Mouse (Mus musculus) v-Abl transformed pro-B cells (cell line): ENCODE measurements around the gene Fam13a.

ENCODE experiments used
- in situ Hi-C, 2 experiments: fragments of 400-800 bp; cut with MboI; formaldehyde crosslinking; loops; one replicate each; pipeline ENCODE4 v1.15.1; 2025; ENCODE audit not compliant: unreplicated experiment in 2 of 2

Fam13a gene

GRCm38 (mm10) chr6:59024164-59024724, at the start of gene Fam13a:
Gene Fam13a, minus strand, starts transcription at chr6:59024549.
- in situ Hi-C loops: loop anchor here (5.0 to 25.0 kb wide), 4 partner anchors 153 to 1487 kb away; partner anchors contain the start of gene Ppm1k (in 1 of the 2)

DNA sequence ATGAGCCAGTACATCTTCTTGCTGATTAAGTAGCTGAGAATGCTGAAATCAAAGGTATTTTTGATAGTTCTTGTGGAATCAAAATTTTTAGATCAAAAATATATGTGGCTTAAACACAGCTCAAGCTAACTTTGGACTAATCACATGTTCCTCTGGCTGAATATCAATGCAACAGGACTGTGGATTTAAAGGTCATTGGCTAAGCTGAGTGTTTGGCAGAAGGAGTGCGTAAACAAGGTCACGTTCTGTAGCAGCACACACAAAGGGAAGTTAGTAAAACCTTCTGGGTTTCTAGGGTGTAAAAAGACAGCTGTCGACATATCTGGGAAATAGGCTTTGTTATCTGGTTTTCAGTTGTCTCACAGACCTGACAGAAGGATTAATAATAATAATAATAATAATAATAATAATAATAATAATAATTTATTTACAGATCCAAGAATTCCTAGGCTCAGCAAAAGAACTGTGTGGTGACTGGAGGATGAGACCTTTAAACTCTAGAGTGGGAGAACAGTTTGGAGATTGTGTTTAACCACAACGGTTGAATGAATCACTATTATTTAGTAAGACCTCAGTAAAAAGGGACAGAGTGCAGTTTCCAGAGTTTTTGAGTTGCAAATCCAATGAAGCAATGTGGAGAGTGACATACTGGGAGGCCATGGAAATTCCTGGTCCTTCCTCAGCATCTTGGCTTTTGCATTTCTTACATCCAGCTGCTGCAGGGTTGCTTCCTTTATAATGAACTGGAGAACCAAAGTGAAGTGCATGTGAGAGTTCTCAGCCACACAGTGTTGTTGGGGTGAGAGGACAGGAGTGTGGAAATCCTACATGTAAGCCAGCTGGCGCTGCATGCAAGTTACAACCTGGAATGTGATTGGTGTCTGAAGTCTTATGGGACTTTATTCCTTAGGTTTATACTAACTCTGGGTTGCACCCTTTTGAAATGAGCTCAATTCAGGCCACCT, 48.0 kb upstream of the Fam13a start:
- in situ Hi-C loops: no loop called here

DNA sequence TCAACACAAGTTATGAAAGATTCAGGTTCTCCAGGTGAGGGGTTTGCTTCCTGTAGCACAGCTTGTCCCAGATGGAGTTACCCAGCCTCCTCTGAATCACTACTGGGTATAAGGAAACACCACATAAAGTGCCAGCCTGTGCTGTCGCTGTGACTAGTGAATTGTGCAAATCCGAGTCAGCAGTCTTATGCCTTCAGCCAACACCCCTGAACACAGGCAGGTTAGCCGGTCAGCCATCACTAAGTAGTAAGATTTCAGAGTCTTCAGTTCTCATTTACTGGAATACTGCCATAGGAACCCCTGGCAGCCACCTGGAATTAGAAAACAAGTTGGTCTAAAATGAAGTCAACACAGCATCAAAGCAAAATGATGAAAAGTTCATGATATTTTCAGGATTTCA, 47.3 kb upstream of the Fam13a start:
- in situ Hi-C loops: no loop called here

DNA sequence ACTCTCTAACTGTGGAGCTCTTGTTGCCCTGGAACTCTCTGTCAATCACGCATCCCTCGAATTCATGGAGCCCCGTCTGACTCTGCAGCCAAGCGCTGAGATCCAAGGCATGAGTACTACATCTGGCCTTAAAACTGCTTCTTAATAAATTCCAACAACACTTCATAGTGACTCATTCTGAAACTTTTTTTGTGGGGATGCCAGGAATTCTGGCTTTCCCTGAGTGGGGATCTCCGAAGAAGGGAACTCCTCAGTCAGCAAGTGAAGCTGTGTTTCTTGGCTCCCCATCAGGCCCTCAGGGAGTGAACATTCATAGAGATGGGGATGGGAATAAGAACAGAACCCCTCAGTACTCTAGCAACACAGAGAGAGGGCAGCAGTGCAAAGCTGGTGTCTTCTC, 43.8 kb upstream of the Fam13a start:
- in situ Hi-C loops: no loop called here

- in situ Hi-C loops: no loop called here
These were observed 40.1 kb upstream of the Fam13a start for GRCm38 (mm10) chr6:59064440-59064839.

- in situ Hi-C loops: no loop called here
These were observed 28.9 kb upstream of the Fam13a start for GRCm38 (mm10) chr6:59053232-59053631.

DNA sequence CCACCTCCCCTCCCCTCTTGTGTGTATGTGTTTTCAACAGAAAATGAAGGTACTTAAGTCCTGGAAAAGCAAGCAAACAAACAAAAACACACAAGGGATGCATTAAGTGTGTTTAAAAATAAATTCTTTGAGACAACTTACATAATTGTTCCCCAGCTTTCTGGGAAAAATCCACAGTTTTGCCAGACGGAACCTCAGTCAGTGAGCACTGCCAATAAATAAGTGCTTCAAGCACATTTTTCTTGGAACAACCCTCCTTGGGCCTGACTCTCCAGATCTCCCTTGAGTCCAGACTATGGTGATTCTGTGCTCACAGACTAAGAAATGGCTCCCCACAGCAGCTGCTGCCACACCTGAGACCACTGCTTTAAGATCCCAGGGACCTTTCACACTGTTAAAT, 15.4 kb upstream of the Fam13a start:
- in situ Hi-C loops: no loop called here

GRCm38 (mm10) chr6:59032748-59033147, 8.4 kb upstream of the Fam13a start:
- in situ Hi-C loops: no loop called here

- in situ Hi-C loops: no loop called here
These were observed 7.2 kb upstream of the Fam13a start for GRCm38 (mm10) chr6:59031539-59031938.

DNA sequence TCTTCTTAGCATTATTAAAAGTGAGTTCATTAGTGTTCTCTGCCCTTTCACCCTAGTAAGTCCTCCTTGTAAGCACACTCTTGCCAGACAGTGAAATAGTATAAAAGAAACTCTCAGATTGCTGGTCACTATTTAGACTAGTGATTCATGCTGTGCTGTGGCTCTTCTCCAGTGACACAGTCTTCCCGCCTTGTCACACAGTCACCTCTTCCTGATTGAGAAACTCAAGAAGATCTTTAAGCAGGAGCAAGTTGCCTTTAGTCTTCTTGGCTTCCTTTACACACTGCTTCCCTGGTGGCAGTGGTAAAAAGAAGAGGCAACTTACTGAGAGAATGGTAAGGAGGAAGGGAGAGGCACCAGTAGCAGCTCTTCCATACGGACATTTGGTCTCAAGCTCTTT, 6.3 kb upstream of the Fam13a start:
- in situ Hi-C loops: no loop called here

DNA sequence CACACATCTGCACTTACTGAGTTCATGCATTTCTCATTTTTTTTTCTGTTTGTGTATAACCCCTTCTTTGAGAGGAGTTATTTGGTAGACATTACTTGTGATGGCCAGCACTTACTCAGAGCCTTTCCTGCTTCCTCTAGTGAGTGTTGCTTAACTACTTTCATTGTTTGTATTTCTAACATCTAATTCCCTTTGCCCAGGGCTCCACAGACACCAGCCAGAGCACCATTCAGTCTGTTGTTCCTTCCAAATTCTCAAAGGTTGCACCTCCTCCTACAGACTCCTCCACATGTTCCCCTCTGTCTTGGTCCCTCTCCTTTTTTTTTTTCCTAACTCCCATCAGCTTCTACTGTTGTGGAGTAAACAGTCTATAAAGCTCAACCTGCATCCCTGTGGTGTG, 5.7 kb upstream of the Fam13a start:
- in situ Hi-C loops: no loop called here

DNA sequence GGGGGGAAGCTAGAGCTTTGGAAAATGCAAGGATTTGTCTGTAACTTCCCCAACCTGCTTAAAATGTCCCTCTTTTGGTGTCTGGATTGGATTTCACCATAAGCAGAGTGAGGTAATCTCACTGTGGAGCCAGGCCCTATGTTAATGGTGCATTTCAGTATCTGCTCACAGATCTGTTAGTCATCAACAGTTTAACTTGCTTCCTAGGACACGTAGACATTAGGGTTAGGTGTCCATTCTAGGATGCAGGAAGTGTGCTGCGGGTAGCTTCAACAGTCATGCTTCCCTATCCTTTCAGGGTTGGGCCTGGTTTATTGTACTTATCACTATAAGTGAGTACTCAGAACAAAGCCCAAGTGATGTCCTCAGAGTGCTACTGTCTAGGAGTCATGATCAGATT, 4.5 kb upstream of the Fam13a start:
- in situ Hi-C loops: no loop called here

GRCm38 (mm10) chr6:59024806-59025205, 457 bp upstream of the Fam13a start:
- in situ Hi-C loops: loop anchor here (5.0 to 25.0 kb wide), 4 partner anchors 152 to 1488 kb away; partner anchors contain the start of gene Ppm1k (in 1 of the 2)

- in situ Hi-C loops: loop anchor here (5.0 to 25.0 kb wide), 4 partner anchors 154 to 1486 kb away; partner anchors contain the start of gene Ppm1k (in 1 of the 2)
These were observed 740 bp downstream of the Fam13a start for GRCm38 (mm10) chr6:59023455-59024163.

GRCm38 (mm10) chr6:59022621-59023020, 1.7 kb downstream of the Fam13a start:
- in situ Hi-C loops: loop anchor here (5.0 to 25.0 kb wide), 4 partner anchors 155 to 1485 kb away; partner anchors contain the start of gene Ppm1k (in 1 of the 2)

DNA sequence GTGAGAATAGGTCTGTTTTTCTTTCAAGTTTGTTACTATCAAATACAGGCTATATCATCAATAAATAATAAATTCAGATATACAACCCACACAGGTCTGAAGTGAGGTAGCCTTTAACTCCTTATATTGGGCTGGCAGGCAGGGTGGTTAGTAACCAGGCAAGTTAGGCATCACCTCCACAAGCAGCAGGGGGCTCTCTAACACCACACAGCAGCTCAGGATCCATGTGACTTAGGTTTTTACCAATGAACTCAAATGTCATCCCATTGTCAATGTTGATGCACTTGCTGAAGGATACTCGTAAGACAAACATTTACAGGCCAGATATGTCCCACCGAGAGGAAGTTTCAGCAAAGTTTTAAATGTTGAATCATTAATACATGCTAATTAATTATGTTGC, 4.0 kb downstream of the Fam13a start:
- in situ Hi-C loops: loop anchor here (5.0 to 25.0 kb wide), 4 partner anchors 157 to 1483 kb away; partner anchors contain the start of gene Ppm1k (in 1 of the 2)

DNA sequence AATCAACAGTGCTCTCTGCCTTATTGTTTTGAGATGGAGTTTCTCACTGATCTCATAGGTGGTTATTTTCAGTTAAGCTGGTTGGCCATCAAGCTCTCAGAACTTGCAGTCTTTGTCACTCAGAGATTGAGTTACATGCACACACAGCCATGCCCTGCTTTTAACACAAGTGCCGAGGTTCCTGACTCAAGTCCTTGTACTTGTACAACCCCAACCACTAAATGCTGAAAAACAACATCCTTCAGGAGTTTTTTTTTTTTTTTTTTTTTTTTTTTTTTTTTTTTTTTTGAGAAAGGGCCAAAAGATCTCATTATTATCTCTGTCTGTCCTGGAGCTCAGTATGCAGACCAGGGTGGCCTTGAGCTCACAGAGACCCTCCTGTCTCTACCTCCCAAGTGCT, 4.5 kb downstream of the Fam13a start:
- in situ Hi-C loops: loop anchor here (5.0 to 25.0 kb wide), 4 partner anchors 157 to 1483 kb away; partner anchors contain the start of gene Ppm1k (in 1 of the 2)

DNA sequence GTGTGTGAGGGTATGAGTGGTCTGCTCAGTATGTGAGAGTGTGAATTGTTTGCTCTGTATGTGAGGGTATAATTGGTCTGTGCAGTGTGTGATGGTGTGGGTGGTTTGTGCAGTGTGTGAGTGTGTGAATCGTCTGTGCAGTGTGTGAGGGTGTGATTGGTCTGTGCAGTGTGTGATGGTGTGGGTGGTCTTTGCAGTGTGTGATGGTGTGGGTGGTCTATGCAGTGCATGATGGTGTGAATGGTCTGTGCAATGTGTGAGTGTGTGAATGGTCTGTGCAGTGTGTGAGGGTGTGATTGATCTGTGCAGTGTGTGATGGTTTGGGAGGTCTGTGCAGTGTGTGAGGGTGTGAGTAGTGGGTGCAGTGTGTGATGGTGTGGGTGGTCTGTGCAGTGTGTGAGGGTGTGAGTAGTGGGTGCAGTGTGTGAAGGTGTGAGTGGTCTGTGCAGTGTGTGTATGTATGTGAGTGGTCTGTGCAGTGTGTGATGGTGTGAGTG, 8.0 kb downstream of the Fam13a start:
- in situ Hi-C loops: loop anchor here (5.0 to 25.0 kb wide), 2 partner anchors 161 to 1479 kb away; partner anchors contain the start of gene Ppm1k (in 1 of the 2)

GRCm38 (mm10) chr6:59014760-59015159, 9.6 kb downstream of the Fam13a start:
- in situ Hi-C loops: loop anchor here (5.0 to 25.0 kb wide), 2 partner anchors 163 to 1477 kb away; partner anchors contain the start of gene Ppm1k (in 1 of the 2)

DNA sequence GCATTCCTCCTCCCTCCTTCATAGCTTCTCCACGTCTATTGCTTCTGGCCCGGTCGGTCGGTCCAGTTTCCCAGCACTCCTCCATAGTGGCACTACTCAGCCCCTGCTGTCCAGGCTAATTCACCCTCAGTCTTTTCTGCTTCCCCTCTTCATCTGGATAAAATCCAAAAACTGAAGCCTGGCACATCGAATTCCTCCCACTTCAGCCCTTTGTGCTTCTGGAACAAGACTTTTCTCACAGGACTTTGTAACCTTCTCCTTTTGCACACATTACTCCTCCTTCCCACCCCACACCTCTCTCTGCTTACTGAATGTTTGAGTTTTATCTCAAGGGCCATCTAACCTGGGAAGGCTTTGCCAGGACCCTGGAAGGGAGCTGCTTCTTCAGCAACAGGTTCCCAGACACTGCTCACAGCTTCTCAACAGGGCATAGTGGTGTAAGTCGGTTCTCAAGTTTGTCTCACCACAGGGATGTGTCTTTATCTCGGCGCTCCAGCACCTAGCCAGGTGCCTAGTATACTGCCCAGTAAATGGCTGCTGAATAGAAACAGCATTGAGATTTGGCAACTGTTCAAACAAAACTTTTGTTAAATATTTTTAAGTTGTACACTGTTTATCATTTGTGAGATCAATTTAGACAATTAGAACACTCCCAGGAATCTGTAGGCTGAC, 10.1 kb downstream of the Fam13a start:
- in situ Hi-C loops: loop anchor here in 1 of 2 experiments (25.0 kb wide), 1 partner anchor 1477 kb away; the partner anchor contains the start of gene Ppm1k
